Mouse (Mus musculus): ENCODE data around the gene Prcp. TPM values are rescaled to one million over a fixed set of nuclear protein-coding genes. Genes with fewer than 3 reads are reported as not detected.
A peak's percentile ranks its signal among the peaks of the same experiment; 100 is the strongest.
"Not testable (repeated sequence)": the region's sequence is repeated elsewhere in the genome, so short reads cannot be mapped to it uniquely, and the experiment has no call there.

The Prcp gene
- polyA plus RNA-seq, 1 experiment from 2014 or later: 13.5 TPM

GRCm38 (mm10) chr7:92890618-92891230 is 16.5 kb downstream of the Prcp start:
- ATAC-seq (ENCODE audit: insufficient read depth): no peak
- no peak overlapping the region for H3K4me3 ChIP-seq (replicated peaks)
- no peaks in the 10 kb centered on the region for H3K27me3 ChIP-seq
- H3K27ac ChIP-seq (replicated peaks): no peak overlapping the region
- H3K36me3 ChIP-seq (replicated peaks): peaks cover 13% of the 10 kb centered on the region
- no peak overlapping the region for H3K4me2 ChIP-seq
- H3K9ac ChIP-seq: no peak overlapping the region
- H3K9me3 ChIP-seq (replicated peaks): no peaks in the 10 kb centered on the region
- peaks cover 27% of the 10 kb centered on the region for H3K4me1 ChIP-seq (replicated peaks)
- 60% methylated on average over 4 of the region's 4 CpGs for WGBS (ENCODE audit: insufficient replicate concordance)

- Histone ChIP-seq H3K27ac (replicated peaks) (no peak overlapping the region), H3K9ac (no peak overlapping the region), H3K9me3 (replicated peaks) (no peaks in the 10 kb centered on the region), H3K27me3 (no peaks in the 10 kb centered on the region), H3K4me2 (no peak overlapping the region), H3K4me1 (replicated peaks) (peaks cover 13% of the 10 kb centered on the region), H3K36me3 (replicated peaks) (peaks cover 9% of the 10 kb centered on the region; the same call in 1 of the 2 replicates), H3K4me3 (replicated peaks) (no peak overlapping the region)
- no peak for ATAC-seq (ENCODE audit: insufficient read depth)
- WGBS (ENCODE audit: insufficient replicate concordance): 22% methylated on average over 3 of the region's 3 CpGs
Measured at GRCm38 (mm10) chr7:92893478-92893877, 19.2 kb downstream of the Prcp start.

DNA sequence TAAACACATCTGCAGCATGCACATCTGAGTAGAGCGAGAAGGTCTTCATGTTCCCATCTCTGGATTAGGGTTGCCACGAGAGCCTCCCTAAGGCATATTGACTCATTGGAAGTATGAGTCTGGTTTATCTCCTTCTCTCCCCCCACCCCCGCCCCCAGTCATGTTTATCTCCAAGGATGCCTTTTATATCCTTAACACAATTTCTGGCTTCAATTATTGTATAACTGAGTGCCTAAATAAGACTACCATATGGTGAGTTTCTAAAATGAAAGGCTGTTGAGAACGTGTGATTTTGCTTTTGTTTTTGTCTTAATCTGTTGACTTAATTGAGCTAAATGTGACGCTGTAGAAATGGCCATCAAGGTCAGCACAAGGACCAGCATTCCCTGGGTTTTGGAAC is 21.8 kb downstream of the Prcp start:
- Histone ChIP-seq H3K27me3 (no peaks in the 10 kb centered on the region), H3K27ac (replicated peaks) (no peak overlapping the region), H3K4me1 (replicated peaks) (peaks cover 5% of the 10 kb centered on the region; the same call in 1 of the 2 replicates), H3K36me3 (replicated peaks) (0 out of 2 replicates have a peak, but pooled peaks cover 5% of the 10 kb centered on the region), H3K4me2 (no peak overlapping the region), H3K9ac (no peak overlapping the region), H3K4me3 (replicated peaks) (no peak overlapping the region), H3K9me3 (replicated peaks) (no peaks in the 10 kb centered on the region)
- 52% methylated on average over 5 of the region's 5 CpGs for WGBS (ENCODE audit: insufficient replicate concordance)
- no peak for ATAC-seq (ENCODE audit: insufficient read depth)

DNA sequence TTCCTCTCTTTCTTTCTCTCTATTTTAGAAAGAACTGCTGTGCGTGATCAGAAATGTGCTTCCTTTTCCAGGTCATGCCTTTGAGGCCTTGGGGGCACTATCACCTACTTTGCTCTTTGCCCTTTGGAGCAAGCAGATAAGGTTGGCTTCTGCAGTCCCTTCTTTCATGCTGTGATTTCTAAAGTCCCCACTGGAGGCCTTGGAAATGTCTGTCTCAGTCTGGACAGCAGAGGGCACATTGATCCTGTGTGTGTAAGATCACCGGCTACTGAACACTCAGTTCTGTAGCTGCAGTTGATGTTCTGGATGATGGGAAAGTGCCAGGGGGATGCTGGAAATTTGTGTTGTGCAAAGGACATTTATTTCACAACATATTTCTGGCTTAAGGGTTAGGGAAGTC is 22.8 kb downstream of the Prcp start:
- 0 out of 2 replicates have a peak, but pooled peaks cover 7% of the 10 kb centered on the region for H3K36me3 ChIP-seq (replicated peaks)
- WGBS (ENCODE audit: insufficient replicate concordance): 39% methylated on average over 2 of the region's 2 CpGs
- no peaks in the 10 kb centered on the region for H3K9me3 ChIP-seq (replicated peaks)
- H3K27ac ChIP-seq (replicated peaks): no peak overlapping the region
- H3K27me3 ChIP-seq: no peaks in the 10 kb centered on the region
- ATAC-seq (ENCODE audit: insufficient read depth): no peak
- H3K9ac ChIP-seq: no peak overlapping the region
- H3K4me3 ChIP-seq (replicated peaks): no peak overlapping the region
- no peak overlapping the region for H3K4me2 ChIP-seq
- H3K4me1 ChIP-seq (replicated peaks): peaks cover 5% of the 10 kb centered on the region; the same call in 1 of the 2 replicates

DNA sequence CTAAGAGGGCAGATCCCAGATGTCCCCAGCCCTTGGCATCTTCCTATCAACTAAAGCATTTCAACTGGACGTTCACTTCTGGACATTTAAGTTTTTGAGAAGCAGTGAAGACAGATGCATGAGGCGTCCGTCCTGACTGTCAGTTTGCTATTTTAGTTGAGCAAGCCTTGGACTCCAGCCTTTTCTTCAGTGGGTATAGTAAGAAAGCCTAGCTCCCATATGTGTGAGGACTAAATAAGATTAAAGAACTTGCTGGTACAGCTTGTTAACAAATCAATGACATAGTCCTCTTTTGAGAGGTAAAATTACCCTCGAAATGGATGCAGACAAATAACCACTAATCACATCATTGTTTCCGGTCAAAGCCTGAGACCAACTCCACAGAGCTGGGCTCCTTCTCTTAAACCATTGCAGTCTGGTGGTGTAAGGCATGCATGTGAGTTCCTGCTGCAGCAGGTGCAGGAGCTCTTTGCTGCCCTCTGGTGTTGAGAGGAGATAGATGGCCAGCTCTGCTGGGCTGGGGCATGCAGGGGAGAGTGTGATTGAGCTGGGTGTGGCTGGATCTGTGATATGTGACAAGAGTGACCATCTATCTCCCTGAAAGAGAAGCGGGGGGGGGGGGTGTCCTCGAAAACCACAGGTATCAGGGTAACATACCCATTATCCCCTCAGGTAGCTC is 29.2 kb downstream of the Prcp start:
- WGBS (ENCODE audit: insufficient replicate concordance): 34% methylated on average over 7 of the region's 7 CpGs
- Histone ChIP-seq H3K27ac (replicated peaks) (no peak overlapping the region), H3K27me3 (no peaks in the 10 kb centered on the region), H3K4me2 (no peak overlapping the region), H3K9ac (no peak overlapping the region), H3K4me1 (replicated peaks) (peaks cover 13% of the 10 kb centered on the region), H3K9me3 (replicated peaks) (no peaks in the 10 kb centered on the region), H3K36me3 (replicated peaks) (0 out of 2 replicates have a peak, but pooled peaks cover 3% of the 10 kb centered on the region), H3K4me3 (replicated peaks) (no peak overlapping the region)
- peak; percentile 89 for ATAC-seq (ENCODE audit: insufficient read depth)

- H3K4me1 ChIP-seq (replicated peaks): peaks cover 13% of the 10 kb centered on the region
- not testable (repeated sequence) for H3K36me3 ChIP-seq (replicated peaks); H3K27me3 ChIP-seq; H3K9me3 ChIP-seq (replicated peaks); H3K4me3 ChIP-seq (replicated peaks); H3K27ac ChIP-seq (replicated peaks); H3K9ac ChIP-seq; ATAC-seq (ENCODE audit: insufficient read depth); H3K4me2 ChIP-seq
- WGBS (ENCODE audit: insufficient replicate concordance): 22% methylated on average over 7 of the region's 7 CpGs
Measured at GRCm38 (mm10) chr7:92904285-92904684, 30.0 kb downstream of the Prcp start.

DNA sequence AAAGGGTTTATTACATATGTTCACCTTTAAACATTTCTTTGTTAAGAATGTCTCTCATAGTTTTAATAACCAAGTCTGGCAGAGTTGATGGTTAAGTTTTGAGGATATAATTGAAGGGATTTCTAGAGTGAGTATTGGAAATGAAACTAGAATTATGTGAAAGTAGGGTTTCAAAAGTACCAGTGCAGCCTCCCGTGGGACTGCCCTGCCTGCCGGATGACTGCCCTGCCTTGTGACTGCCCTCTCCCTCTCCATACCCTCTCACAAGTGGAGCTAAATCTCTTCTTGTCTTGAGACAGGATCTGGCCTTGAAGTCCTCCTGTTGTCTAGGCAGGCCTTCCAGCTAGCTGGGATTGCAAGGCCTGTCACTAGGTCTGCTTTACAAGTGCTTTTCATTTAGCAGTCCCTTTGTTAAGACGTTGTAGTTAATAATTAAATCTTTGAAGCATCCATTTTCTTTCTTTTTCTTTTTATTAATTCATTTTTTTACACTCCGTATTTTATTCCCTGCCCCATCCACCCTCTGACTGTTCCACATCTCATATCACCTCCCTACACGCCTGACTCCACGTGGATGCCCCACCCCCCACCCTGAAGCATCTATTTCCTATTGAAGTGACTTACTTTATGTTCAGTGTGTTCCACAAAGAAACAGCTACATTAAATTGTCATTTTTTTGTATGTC is 46.0 kb downstream of the Prcp start:
- H3K4me3 ChIP-seq (replicated peaks): no peak overlapping the region
- no peak overlapping the region for H3K4me2 ChIP-seq
- H3K27ac ChIP-seq (replicated peaks): no peak overlapping the region
- no peak for ATAC-seq (ENCODE audit: insufficient read depth)
- peaks cover 12% of the 10 kb centered on the region; the same call in 1 of the 2 replicates for H3K36me3 ChIP-seq (replicated peaks)
- H3K27me3 ChIP-seq: no peaks in the 10 kb centered on the region
- no peaks in the 10 kb centered on the region for H3K4me1 ChIP-seq (replicated peaks)
- H3K9me3 ChIP-seq (replicated peaks): no peaks in the 10 kb centered on the region
- no peak overlapping the region for H3K9ac ChIP-seq
- WGBS (ENCODE audit: insufficient replicate concordance): 67% methylated on average over 6 of the region's 6 CpGs

DNA sequence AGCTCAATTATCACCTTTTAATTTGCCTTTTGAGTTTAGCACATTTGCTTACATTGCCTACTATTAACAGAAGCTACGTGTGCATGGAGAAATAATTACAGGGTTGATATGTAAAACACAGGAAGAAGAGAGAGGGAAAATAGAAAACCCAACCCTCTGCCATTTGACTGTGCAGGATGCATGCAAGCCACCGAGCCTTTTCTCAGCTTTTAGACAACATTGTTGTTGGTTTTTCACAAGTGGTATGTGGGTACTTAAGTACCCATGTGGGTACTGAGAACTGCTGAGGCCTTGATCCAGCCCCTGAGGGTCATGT is 46.5 kb downstream of the Prcp start:
- Histone ChIP-seq H3K27me3 (no peaks in the 10 kb centered on the region), H3K9ac (no peak overlapping the region), H3K36me3 (replicated peaks) (peaks cover 12% of the 10 kb centered on the region; the same call in 1 of the 2 replicates), H3K27ac (replicated peaks) (no peak overlapping the region), H3K9me3 (replicated peaks) (no peaks in the 10 kb centered on the region), H3K4me2 (no peak overlapping the region), H3K4me1 (replicated peaks) (no peaks in the 10 kb centered on the region), H3K4me3 (replicated peaks) (no peak overlapping the region)
- WGBS (ENCODE audit: insufficient replicate concordance): 61% methylated on average over 2 of the region's 2 CpGs
- ATAC-seq (ENCODE audit: insufficient read depth): no peak

GRCm38 (mm10) chr7:92932792-92933191 is 58.5 kb downstream of the Prcp start:
- no peaks in the 10 kb centered on the region for H3K27me3 ChIP-seq
- H3K9ac ChIP-seq: no peak overlapping the region
- no peaks in the 10 kb centered on the region for H3K9me3 ChIP-seq (replicated peaks)
- no peak overlapping the region for H3K4me3 ChIP-seq (replicated peaks)
- no peak overlapping the region for H3K4me2 ChIP-seq
- H3K27ac ChIP-seq (replicated peaks): no peak overlapping the region
- no peaks in the 10 kb centered on the region; the same call in 1 of the 2 replicates for H3K36me3 ChIP-seq (replicated peaks)
- ATAC-seq (ENCODE audit: insufficient read depth): no peak
- no peaks in the 10 kb centered on the region for H3K4me1 ChIP-seq (replicated peaks)
- WGBS (ENCODE audit: insufficient replicate concordance): 68% methylated on average over 8 of the region's 8 CpGs

DNA sequence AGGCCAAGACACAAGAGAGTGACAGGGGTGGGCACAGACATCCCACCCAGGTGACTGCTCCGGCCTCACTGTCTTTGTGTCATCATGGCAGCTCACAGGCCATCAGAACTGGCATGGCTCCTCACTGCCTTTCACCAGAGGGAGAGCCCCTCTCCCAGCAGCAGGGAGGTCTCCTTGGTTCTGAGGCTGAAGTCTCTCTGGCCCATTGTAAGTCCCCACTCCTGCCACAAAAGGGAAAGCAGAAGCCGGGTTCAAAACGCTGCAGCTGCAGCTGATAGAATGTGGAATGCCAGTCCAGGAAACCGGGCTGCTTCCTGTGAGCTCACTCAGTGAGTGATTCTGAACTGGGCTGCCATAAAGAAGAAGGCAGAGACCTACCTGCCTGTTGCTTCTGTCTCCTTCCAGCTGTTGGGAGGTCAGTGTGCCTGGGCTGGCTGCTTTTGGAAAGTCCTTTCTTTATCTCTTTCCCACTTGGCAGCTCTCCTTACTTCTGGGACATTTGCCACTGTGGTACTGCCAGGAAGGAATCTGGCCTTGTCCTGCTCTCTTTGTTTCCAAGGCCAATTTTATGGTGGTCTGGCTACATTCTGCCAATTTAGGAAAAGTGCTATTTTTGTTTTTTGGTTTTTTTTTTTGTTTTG is 59.2 kb downstream of the Prcp start:
- H3K36me3 ChIP-seq (replicated peaks); H3K27me3 ChIP-seq; H3K27ac ChIP-seq (replicated peaks); H3K4me1 ChIP-seq (replicated peaks); H3K9me3 ChIP-seq (replicated peaks); H3K9ac ChIP-seq; ATAC-seq (ENCODE audit: insufficient read depth); H3K4me3 ChIP-seq (replicated peaks); H3K4me2 ChIP-seq: not testable (repeated sequence)
- 41% methylated on average over 4 of the region's 4 CpGs for WGBS (ENCODE audit: insufficient replicate concordance)

GRCm38 (mm10) chr7:92936747-92937146 is 62.5 kb downstream of the Prcp start:
- WGBS (ENCODE audit: insufficient replicate concordance): 46% methylated on average over 5 of the region's 5 CpGs
- no peak overlapping the region for H3K4me2 ChIP-seq
- H3K36me3 ChIP-seq (replicated peaks): no peaks in the 10 kb centered on the region
- no peaks in the 10 kb centered on the region for H3K27me3 ChIP-seq
- no peak overlapping the region for H3K9ac ChIP-seq
- ATAC-seq (ENCODE audit: insufficient read depth): no peak
- H3K4me1 ChIP-seq (replicated peaks): no peaks in the 10 kb centered on the region
- H3K9me3 ChIP-seq (replicated peaks): no peaks in the 10 kb centered on the region
- no peak overlapping the region for H3K4me3 ChIP-seq (replicated peaks)
- H3K27ac ChIP-seq (replicated peaks): no peak overlapping the region
